Mouse (Mus musculus): ENCODE data around the gene Serpinf1. TPM values are rescaled to one million over a fixed set of nuclear protein-coding genes. Genes with fewer than 3 reads are reported as not detected.

Serpinf1 gene
- polyA plus RNA-seq (2012; rRNA removed) = 96.0 and 110 TPM in 2 replicates

- Histone ChIP-seq H3K4me1 (ENCODE audit: control insufficient read depth, insufficient read depth, low read length) (no peaks in the 10 kb centered on the region), H3K4me3 (replicated peaks; ENCODE audit: extremely low read depth, low read depth, low read length) (no peak within 1 kb of the TSS)
- WGBS = 43% methylated on average over 10 of the region's 10 CpGs
- TF ChIP-seq POLR2A (IDR thresholded peaks at IDR 0.05; ENCODE audit: borderline replicate concordance, extremely low read depth, low read depth, low read length) (no peak), CTCF (IDR thresholded peaks at IDR 0.05; ENCODE audit: insufficient read depth, low read length) (no peak)
- no peak for DNase-seq
These were observed at the start of gene Serpinf1 for GRCm38 (mm10) chr11:75422013-75422792. Serpinf1 (minus strand) TSS chr11:75422701.

GRCm38 (mm10) chr11:75470675-75471074 is 48.2 kb upstream of the Serpinf1 start:
- TF ChIP-seq POLR2A (IDR thresholded peaks at IDR 0.05; ENCODE audit: borderline replicate concordance, extremely low read depth, low read depth, low read length) (no peak), CTCF (IDR thresholded peaks at IDR 0.05; ENCODE audit: insufficient read depth, low read length) (no peak)
- DNase-seq = no peak
- peaks cover 4% of the 10 kb centered on the region for H3K4me1 ChIP-seq (ENCODE audit: control insufficient read depth, insufficient read depth, low read length)
- no peak overlapping the region for H3K4me3 ChIP-seq (replicated peaks; ENCODE audit: extremely low read depth, low read depth, low read length)
- WGBS = 67% methylated on average over 3 of the region's 3 CpGs

- no peak for DNase-seq
These were observed 46.8 kb upstream of the Serpinf1 start for GRCm38 (mm10) chr11:75469261-75469660.

GRCm38 (mm10) chr11:75468410-75468809 is 45.9 kb upstream of the Serpinf1 start:
- DNase-seq = no peak
- Histone ChIP-seq H3K4me3 (replicated peaks; ENCODE audit: extremely low read depth, low read depth, low read length) (peak overlapping the region; percentile 53), H3K4me1 (ENCODE audit: control insufficient read depth, insufficient read depth, low read length) (peaks cover 7% of the 10 kb centered on the region)
- whole genome bisulfite sequencing = 69% methylated on average over 7 of the region's 7 CpGs
- no peak for TF ChIP-seq POLR2A (IDR thresholded peaks at IDR 0.05; ENCODE audit: borderline replicate concordance, extremely low read depth, low read depth, low read length)

More at GRCm38 (mm10) chr11:75469261-75469660, 46.8 kb upstream of the Serpinf1 start:
- TF ChIP-seq CTCF (IDR thresholded peaks at IDR 0.05; ENCODE audit: insufficient read depth, low read length) = no peak
- TF ChIP-seq POLR2A (IDR thresholded peaks at IDR 0.05; ENCODE audit: borderline replicate concordance, extremely low read depth, low read depth, low read length) = no peak
- 95% methylated on average over 4 of the region's 4 CpGs for WGBS
- H3K4me3 ChIP-seq (replicated peaks; ENCODE audit: extremely low read depth, low read depth, low read length) = no peak overlapping the region
- H3K4me1 ChIP-seq (ENCODE audit: control insufficient read depth, insufficient read depth, low read length) = peaks cover 4% of the 10 kb centered on the region

GRCm38 (mm10) chr11:75467512-75468215 is 45.2 kb upstream of the Serpinf1 start:
- Histone ChIP-seq H3K4me3 (replicated peaks; ENCODE audit: extremely low read depth, low read depth, low read length) (peak overlapping the region; percentile 53), H3K4me1 (ENCODE audit: control insufficient read depth, insufficient read depth, low read length) (peaks cover 12% of the 10 kb centered on the region)
- peak; percentile 48 for DNase-seq
- 15% methylated on average over 19 of the region's 19 CpGs for WGBS
- TF ChIP-seq POLR2A (IDR thresholded peaks at IDR 0.05; ENCODE audit: borderline replicate concordance, extremely low read depth, low read depth, low read length) (no peak), CTCF (IDR thresholded peaks at IDR 0.05; ENCODE audit: insufficient read depth, low read length) (no peak)

- DNase-seq = no peak
- 97% methylated on average over 4 of the region's 4 CpGs for WGBS
These were observed 44.4 kb upstream of the Serpinf1 start for GRCm38 (mm10) chr11:75466731-75467505.

GRCm38 (mm10) chr11:75465051-75465450 is 42.5 kb upstream of the Serpinf1 start:
- no peak overlapping the region for H3K4me3 ChIP-seq (replicated peaks; ENCODE audit: extremely low read depth, low read depth, low read length)
- 73% methylated on average over 6 of the region's 6 CpGs for WGBS
- TF ChIP-seq POLR2A (IDR thresholded peaks at IDR 0.05; ENCODE audit: borderline replicate concordance, extremely low read depth, low read depth, low read length) = no peak
- no peak for TF ChIP-seq CTCF (IDR thresholded peaks at IDR 0.05; ENCODE audit: insufficient read depth, low read length)
- no peak for DNase-seq
- peaks cover 13% of the 10 kb centered on the region for H3K4me1 ChIP-seq (ENCODE audit: control insufficient read depth, insufficient read depth, low read length)

More at GRCm38 (mm10) chr11:75466731-75467505, 44.4 kb upstream of the Serpinf1 start:
- peak; percentile 11; the same call in 1 of the 2 replicates for TF ChIP-seq CTCF (IDR thresholded peaks at IDR 0.05; ENCODE audit: insufficient read depth, low read length)
- no peak for TF ChIP-seq POLR2A (IDR thresholded peaks at IDR 0.05; ENCODE audit: borderline replicate concordance, extremely low read depth, low read depth, low read length)
- Histone ChIP-seq H3K4me3 (replicated peaks; ENCODE audit: extremely low read depth, low read depth, low read length) (no peak overlapping the region), H3K4me1 (ENCODE audit: control insufficient read depth, insufficient read depth, low read length) (peaks cover 12% of the 10 kb centered on the region)

GRCm38 (mm10) chr11:75464417-75464816 is 41.9 kb upstream of the Serpinf1 start:
- WGBS = 83% methylated on average over 6 of the region's 6 CpGs
- Histone ChIP-seq H3K4me3 (replicated peaks; ENCODE audit: extremely low read depth, low read depth, low read length) (no peak overlapping the region), H3K4me1 (ENCODE audit: control insufficient read depth, insufficient read depth, low read length) (peaks cover 20% of the 10 kb centered on the region)
- no peak for TF ChIP-seq CTCF (IDR thresholded peaks at IDR 0.05; ENCODE audit: insufficient read depth, low read length)
- no peak for TF ChIP-seq POLR2A (IDR thresholded peaks at IDR 0.05; ENCODE audit: borderline replicate concordance, extremely low read depth, low read depth, low read length)
- DNase-seq = no peak

- DNase-seq = no peak
These were observed 41.1 kb upstream of the Serpinf1 start for GRCm38 (mm10) chr11:75463624-75464023.

More at GRCm38 (mm10) chr11:75463624-75464023, 41.1 kb upstream of the Serpinf1 start:
- Histone ChIP-seq H3K4me1 (ENCODE audit: control insufficient read depth, insufficient read depth, low read length) (peaks cover 23% of the 10 kb centered on the region), H3K4me3 (replicated peaks; ENCODE audit: extremely low read depth, low read depth, low read length) (no peak overlapping the region)
- WGBS = 61% methylated on average over 4 of the region's 4 CpGs
- TF ChIP-seq POLR2A (IDR thresholded peaks at IDR 0.05; ENCODE audit: borderline replicate concordance, extremely low read depth, low read depth, low read length) = no peak
- TF ChIP-seq CTCF (IDR thresholded peaks at IDR 0.05; ENCODE audit: insufficient read depth, low read length) = no peak

Data from lung, adult 2 months (tissue).